8 mouse cellular contexts compared by ENCODE assay signal in genomic region chr11:5521516-5522291, GRCm38 (mm10). TPM values are rescaled to one million over a fixed set of nuclear protein-coding genes. Genes with fewer than 3 reads are reported as not detected.
DNase-seq lines count a peak whose midpoint lies in the region; ATAC-seq and TF ChIP-seq lines count a peak whose summit lies in the region.

No protein-coding gene starts in this region.

- peak overlapping the region; percentile 94 for H3K4me3 ChIP-seq in cortical plate, adult 2 months (ENCODE audit: insufficient read depth, low read length)

- DNase-seq in gastrocnemius, adult 8-10 months (ENCODE audit: low spot score in 2 of 2) = peak; percentile 68 to 76
- peak; percentile 85 for DNase-seq in induced T-regulatory cell, adult 2 months (ENCODE audit: low read depth)
- peak; percentile 69 to 74 for DNase-seq in left cerebral cortex, adult 8-10 months (ENCODE audit: low spot score in 2 of 2)
- peak; percentile 81 to 82 for DNase-seq in right cerebral cortex, adult 2 months (ENCODE audit: low spot score in 2 of 2)
- DNase-seq in yolk sac, embryonic 10.5 days (ENCODE audit: low spot score) = peak; percentile 87

- peaks cover 7% of the 10 kb centered on the region for H3K4me1 ChIP-seq in cortical plate, adult 2 months (ENCODE audit: control insufficient read depth, insufficient read depth, low read length)

- TF ChIP-seq POLR2A in cortical plate, adult 2 months (IDR thresholded peaks at IDR 0.05; ENCODE audit: extremely low read depth, insufficient read depth, low read length) = peak; percentile 48; the same call in 1 of the 2 replicates

- peak; percentile 35 for TF ChIP-seq CTCF in cortical plate, adult 2 months (IDR thresholded peaks at IDR 0.05; ENCODE audit: extremely low read depth, insufficient read depth, low read length)

- ATAC-seq in activated CD4-positive, CD25-positive, alpha-beta regulatory T cell, adult 4 months = peak; percentile 30
- peak; percentile 61 for ATAC-seq in megakaryocyte, adult 5-6 weeks (ENCODE audit: poor library complexity, severe bottlenecking)

- H3K27ac ChIP-seq in cortical plate, adult 2 months (ENCODE audit: insufficient read depth, low read length) = peak overlapping the region; percentile 95

RNA-seq across cellular contexts. Expression of gene Xbp1, which starts 1.2 kb away (rescaled TPM):
- polyA plus RNA-seq in activated CD4-positive, CD25-positive, alpha-beta regulatory T cell, adult 4 months (2017; shearing (Covaris generic)) = 10 to 100 TPM; 52.4 to 55.6 TPM
- polyA plus RNA-seq in cortical plate, adult 2 months (2012; rRNA removed) = 64.8 and 72.8 TPM in 2 replicates
- 100 to 1,000 TPM in 1 of 4 experiments, 10 to 100 TPM in 3; 57.4 to 110 (median 72.7) TPM for total RNA-seq in gastrocnemius, adult 8-10 months (2022)
- total RNA-seq in left cerebral cortex, adult 8-10 months (2022) = 10 to 100 TPM; 78.5 to 83.1 (median 80.7) TPM
- 247 and 251 TPM in 2 replicates for total RNA-seq in megakaryocyte, adult 5-6 weeks (2015)
- 169 and 186 TPM in 2 replicates for total RNA-seq in megakaryocyte, adult 5-6 weeks (2017)

RNA-seq across cellular contexts. Expression of gene Ccdc117, which starts 20.3 kb away (rescaled TPM):
- 1 to 10 TPM; 3.5 to 4.2 TPM for polyA plus RNA-seq in activated CD4-positive, CD25-positive, alpha-beta regulatory T cell, adult 4 months (2017; shearing (Covaris generic))
- 9.5 and 9.9 TPM in 2 replicates for polyA plus RNA-seq in cortical plate, adult 2 months (2012; rRNA removed)
- total RNA-seq in gastrocnemius, adult 8-10 months (2022) = 10 to 100 TPM; 19.2 to 27.7 (median 24.0) TPM
- 10 to 100 TPM; 13.0 to 15.0 (median 13.2) TPM for total RNA-seq in left cerebral cortex, adult 8-10 months (2022)
- total RNA-seq in megakaryocyte, adult 5-6 weeks (2015) = 13.1 and 13.5 TPM in 2 replicates
- total RNA-seq in megakaryocyte, adult 5-6 weeks (2017) = 21.4 and 25.0 TPM in 2 replicates

RNA-seq across cellular contexts. Expression of gene Ankrd36, which starts 47.8 kb away (rescaled TPM):
- polyA plus RNA-seq in activated CD4-positive, CD25-positive, alpha-beta regulatory T cell, adult 4 months (2017; shearing (Covaris generic)) = not detected
- not detected in 2 replicates for polyA plus RNA-seq in cortical plate, adult 2 months (2012; rRNA removed)
- not detected for total RNA-seq in gastrocnemius, adult 8-10 months (2022)
- not detected for total RNA-seq in left cerebral cortex, adult 8-10 months (2022)
- not detected in 2 replicates for total RNA-seq in megakaryocyte, adult 5-6 weeks (2015)
- total RNA-seq in megakaryocyte, adult 5-6 weeks (2017) = not detected in 2 replicates

Comparison
In these comparisons a context has a peak if more than half of its experiments do, and no peak if none do; other contexts are left out.
1. Peak in every context shown above with its lines: DNase-seq, ATAC-seq, H3K4me3 ChIP-seq and H3K27ac ChIP-seq.